Mouse (Mus musculus): ENCODE measurements around the gene Eps8l1.

GRCm38 (mm10) chr7:4516332-4517050 lies 56.0 kb downstream of the Eps8l1 start, which contains the start of gene Tnnt1:
- no peak for TF ChIP-seq CTCF (IDR thresholded peaks at IDR 0.05; ENCODE audit: extremely low read depth, insufficient read length, insufficient replicate concordance, low read depth, low read length)
- TF ChIP-seq POLR2A (IDR thresholded peaks at IDR 0.05; ENCODE audit: low read depth, low read length), result no peak
